ENCODE assay signal across 8 mouse cellular contexts in the genomic region with DNA sequence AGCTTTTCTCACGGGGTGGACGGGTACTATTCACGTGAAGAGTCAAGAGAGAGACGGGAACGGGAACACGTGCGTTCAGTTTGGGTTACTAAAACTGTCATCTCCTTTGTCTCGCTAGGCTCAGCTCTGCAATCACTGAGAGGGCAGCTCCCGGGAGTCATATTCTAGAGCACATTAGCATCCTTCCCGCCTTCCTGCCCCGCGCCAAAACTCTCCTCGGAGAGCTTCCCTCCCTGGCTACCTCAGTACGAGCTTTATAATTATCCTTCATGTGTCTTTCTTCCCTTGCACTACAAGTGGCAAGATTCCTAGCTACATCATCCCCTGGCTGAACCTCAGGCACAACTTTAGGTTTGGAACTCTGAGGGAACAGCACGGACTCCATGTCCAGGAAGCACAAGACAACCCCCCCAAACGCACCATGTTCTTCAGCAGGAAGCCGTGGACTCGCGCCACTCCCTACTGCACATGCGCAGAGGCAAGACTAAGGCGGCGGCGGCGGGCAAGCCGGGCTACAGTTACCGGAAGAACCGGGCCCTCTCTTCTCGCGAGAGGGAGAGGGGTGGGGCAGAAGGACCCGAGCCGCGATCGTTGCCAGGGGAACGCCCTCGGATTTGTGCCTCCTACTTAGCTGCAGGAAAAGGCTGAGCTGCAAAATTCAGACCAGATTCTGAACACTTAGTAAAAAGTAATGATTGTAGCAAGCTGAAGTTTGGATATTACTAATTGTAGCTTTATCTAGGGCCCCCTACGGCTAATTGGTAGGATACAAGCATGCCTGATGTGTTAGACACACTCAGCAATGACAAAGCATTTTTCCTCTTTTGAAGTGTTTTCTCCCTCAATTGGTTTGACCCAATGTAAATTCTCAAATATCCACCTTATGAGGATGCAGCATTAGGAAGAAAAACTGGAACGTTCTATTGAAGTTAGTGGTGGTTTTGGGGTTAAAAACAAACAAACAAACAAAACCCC. TPM values are rescaled to one million over a fixed set of nuclear protein-coding genes. Genes with fewer than 3 reads are reported as not detected.
A peak's percentile ranks its signal among the peaks of the same experiment; 100 is the strongest.
DNase-seq lines count a peak whose midpoint lies in the region; ATAC-seq lines count a peak whose summit lies in the region.

A gene (minus strand): TSS at position 519 of the 975 bp plus-strand sequence.
A gene (plus strand): TSS at position 585 of the 975 bp plus-strand sequence.

- peak within 1 kb of the TSS; percentile 69 for H3K4me3 ChIP-seq in heart, embryonic 10.5 days
- H3K4me3 ChIP-seq in kidney, embryonic 15.5 days (replicated peaks) = peak within 1 kb of the TSS; percentile 61

- peak within 1 kb of the TSS; percentile 62 for H3K9ac ChIP-seq in kidney, embryonic 15.5 days

- H3K27ac ChIP-seq in heart, embryonic 10.5 days = peak within 1 kb of the TSS; percentile 98
- peak within 1 kb of the TSS; percentile 97 for H3K27ac ChIP-seq in kidney, embryonic 15.5 days

- no peaks in the 10 kb centered on the region for H3K27me3 ChIP-seq in heart, embryonic 10.5 days (ENCODE audit: insufficient read depth, poor library complexity, severe bottlenecking)
- H3K27me3 ChIP-seq in kidney, embryonic 15.5 days = no peaks in the 10 kb centered on the region

- H3K9me3 ChIP-seq in heart, embryonic 10.5 days = no peaks in the 10 kb centered on the region
- H3K9me3 ChIP-seq in kidney, embryonic 15.5 days (replicated peaks) = no peaks in the 10 kb centered on the region

- peaks cover 20% of the 10 kb centered on the region for H3K36me3 ChIP-seq in heart, embryonic 10.5 days
- H3K36me3 ChIP-seq in kidney, embryonic 15.5 days = peaks cover 26% of the 10 kb centered on the region

- WGBS in heart, embryonic 10.5 days = under 1% methylated on average over 37 of the region's 37 CpGs
- WGBS in kidney, embryonic 15.5 days = under 1% methylated on average over 37 of the region's 37 CpGs

- H3K4me1 ChIP-seq in heart, embryonic 10.5 days = peaks cover 23% of the 10 kb centered on the region
- peaks cover 21% of the 10 kb centered on the region for H3K4me1 ChIP-seq in kidney, embryonic 15.5 days

- peak; percentile 98 for DNase-seq in B cell, adult 2 months
- peak; percentile 99 for DNase-seq in brain, adult 2 months (ENCODE audit: low read depth, low spot score)
- peak; percentile 99 for DNase-seq in heart, embryonic 10.5 days (ENCODE audit: low spot score)
- peak; percentile 99 for DNase-seq in liver
- peak; percentile 99 for DNase-seq in spleen, postnatal 4 days (ENCODE audit: low spot score in 2 of 2)

- peak; percentile 97 for ATAC-seq in erythroblast, adult 5-6 weeks (replicated peaks; ENCODE audit: low FRiP score, poor library complexity, severe bottlenecking)
- peak; percentile 98 for ATAC-seq in kidney, embryonic 15.5 days (replicated peaks; ENCODE audit: low FRiP score)
- peak; percentile 100 for ATAC-seq in monocyte, adult 5-6 weeks (replicated peaks; ENCODE audit: insufficient number of reproducible peaks, low FRiP score, low TSS enrichment, poor library complexity, severe bottlenecking)

- H3K4me2 ChIP-seq in kidney, embryonic 15.5 days = peak within 1 kb of the TSS; percentile 69

RNA-seq across cellular contexts. Expression of the first gene that starts in this region (rescaled TPM):
- 19.4 and 22.2 TPM in 2 replicates for total RNA-seq in erythroblast, adult 5-6 weeks (2015; ENCODE audit: low replicate concordance)
- 15.9 and 16.3 TPM in 2 replicates for total RNA-seq in erythroblast, adult 5-6 weeks (2017; ENCODE audit: low replicate concordance)
- polyA plus RNA-seq in heart, embryonic 10.5 days (2016; fragmentation: Nextera tagmentation; extraction: Ambion mirVana) = 38.2 and 41.1 TPM in 2 replicates
- polyA plus RNA-seq in kidney, embryonic 15.5 days (2015; fragmentation: Nextera tagmentation; extraction: Ambion mirVana) = 44.5 and 46.6 TPM in 2 replicates
- 17.6 to 26.6 TPM (median 17.8 TPM) in 3 replicates for total RNA-seq in monocyte, adult 5-6 weeks (2017)

RNA-seq across cellular contexts. Expression of the second gene that starts in this region (rescaled TPM):
- not detected in 2 replicates for total RNA-seq in erythroblast, adult 5-6 weeks (2015; ENCODE audit: low replicate concordance)
- 1.3 TPM in 1 of 2 replicates, not detected in the other for total RNA-seq in erythroblast, adult 5-6 weeks (2017; ENCODE audit: low replicate concordance)
- polyA plus RNA-seq in heart, embryonic 10.5 days (2016; fragmentation: Nextera tagmentation; extraction: Ambion mirVana) = 0.16 TPM in 1 of 2 replicates, not detected in the other
- polyA plus RNA-seq in kidney, embryonic 15.5 days (2015; fragmentation: Nextera tagmentation; extraction: Ambion mirVana) = not detected in 2 replicates
- not detected in 3 replicates for total RNA-seq in monocyte, adult 5-6 weeks (2017)

Comparison
In these comparisons a context has a peak if more than half of its experiments do, and no peak if none do; other contexts are left out.
1. Peak in every context shown above with its lines: DNase-seq, ATAC-seq, H3K4me3 ChIP-seq and H3K27ac ChIP-seq.